Mouse (Mus musculus) cerebral cortex, adult 2 months (tissue): ENCODE data around the gene P4ha1.

Experiments
- WGBS: fragments of 180-500 bp; shearing (Covaris S2); methylation state at CpG from one replicate; pipeline ENCODE4 v1.1.7; 2018; 5-methylcytosine and 5-hydroxymethylcytosine counted together

The P4ha1 gene

DNA sequence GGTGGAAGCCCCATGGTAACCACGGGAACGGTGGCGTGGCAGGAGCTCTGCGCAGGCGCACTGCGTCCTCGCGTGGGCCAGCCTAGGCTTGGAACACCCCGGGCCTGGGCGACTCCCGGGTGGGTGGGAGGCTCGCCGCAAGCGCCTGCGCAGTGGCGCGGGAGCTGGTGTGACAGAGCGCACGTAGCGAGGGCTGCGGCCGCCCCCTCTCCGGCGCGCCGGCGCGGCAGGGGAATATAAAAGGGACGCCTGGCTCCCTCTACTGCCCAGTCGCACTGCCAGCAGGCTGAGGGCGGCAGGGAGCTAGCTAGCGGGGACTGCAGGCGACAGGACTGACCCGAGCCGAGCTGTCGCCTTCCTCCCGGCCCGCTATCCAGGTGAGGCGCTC lies at the start of gene P4ha1:
Gene P4ha1, plus strand, starts transcription at position 197 of the 388 bp plus-strand sequence.
- under 1% methylated on average over 39 of the region's 39 CpGs for WGBS

DNA sequence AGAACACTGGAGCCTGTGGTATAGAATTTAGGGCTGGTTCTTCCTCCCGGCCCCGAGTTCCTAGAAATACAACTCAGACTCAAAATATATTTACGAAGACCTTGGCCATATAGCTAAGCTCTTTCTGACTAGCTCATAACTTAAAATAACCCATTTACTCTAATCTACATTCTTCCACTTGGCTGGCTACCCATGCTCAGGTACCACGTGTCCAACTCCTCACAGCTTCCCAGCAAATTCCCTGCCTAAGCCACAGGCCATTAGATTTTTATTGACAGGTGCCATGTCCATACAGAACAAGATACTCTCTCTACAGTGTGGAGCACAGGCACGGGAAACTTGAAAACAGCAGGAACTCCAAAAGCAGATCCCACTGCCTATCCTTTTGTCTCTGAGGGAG lies 47.4 kb upstream of the P4ha1 start:
- 90% methylated on average over 5 of the region's 5 CpGs for WGBS

DNA sequence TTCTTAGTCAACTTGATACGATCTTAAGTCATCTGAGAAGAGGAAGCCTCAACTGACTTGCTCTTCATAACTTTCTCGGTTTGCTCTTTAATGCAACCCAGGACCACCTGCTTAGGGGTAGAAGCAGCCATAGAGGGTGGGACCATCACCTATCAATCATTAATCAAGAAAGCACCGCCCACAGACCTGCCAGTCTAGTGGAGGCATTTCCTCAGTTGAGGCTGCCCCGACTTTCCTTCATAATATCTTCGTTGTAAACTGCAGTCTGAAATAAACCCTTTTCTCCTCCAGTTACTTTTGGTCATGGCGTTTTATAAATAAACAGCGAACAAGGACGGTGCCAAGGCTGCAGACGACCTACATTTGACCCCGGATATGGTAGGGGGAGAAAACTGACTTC lies 46.0 kb upstream of the P4ha1 start:
- 56% methylated on average over 10 of the region's 10 CpGs for WGBS

DNA sequence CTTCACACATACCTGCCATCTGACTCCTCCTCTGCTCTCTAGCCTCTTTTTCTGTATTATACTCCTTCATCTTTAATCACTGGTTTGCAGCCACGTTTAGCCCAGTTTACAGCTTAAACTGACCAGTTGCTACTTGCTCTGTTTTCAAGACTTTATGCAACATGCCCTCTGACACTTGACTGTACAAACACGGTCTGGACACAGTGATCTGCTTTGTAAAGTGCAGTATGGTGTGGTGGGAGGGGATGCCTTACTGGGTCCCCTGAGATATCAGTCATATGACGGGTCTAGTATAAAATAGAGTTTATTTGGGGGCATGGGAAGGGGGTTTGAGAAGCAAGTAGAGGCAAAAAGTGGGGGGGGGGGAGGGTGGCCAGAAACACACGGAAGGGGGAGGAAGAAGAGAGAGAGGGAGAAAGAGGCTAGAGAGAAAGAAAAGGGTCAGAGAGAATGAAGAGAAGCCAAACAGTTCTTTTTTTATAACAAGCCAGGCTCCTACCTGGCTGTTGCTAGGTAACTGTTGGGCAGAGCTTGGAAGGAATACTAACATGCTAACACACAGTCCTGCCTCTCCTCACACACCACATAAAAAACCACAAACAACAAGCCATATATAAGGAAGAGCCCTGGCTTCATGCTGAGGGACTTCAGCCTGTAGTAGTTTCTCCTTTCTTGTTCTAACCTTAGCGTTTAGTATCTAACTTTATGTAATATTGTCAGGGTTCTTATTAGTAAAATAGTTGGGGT lies 45.2 kb upstream of the P4ha1 start:
- WGBS, result 61% methylated on average over 5 of the region's 5 CpGs

DNA sequence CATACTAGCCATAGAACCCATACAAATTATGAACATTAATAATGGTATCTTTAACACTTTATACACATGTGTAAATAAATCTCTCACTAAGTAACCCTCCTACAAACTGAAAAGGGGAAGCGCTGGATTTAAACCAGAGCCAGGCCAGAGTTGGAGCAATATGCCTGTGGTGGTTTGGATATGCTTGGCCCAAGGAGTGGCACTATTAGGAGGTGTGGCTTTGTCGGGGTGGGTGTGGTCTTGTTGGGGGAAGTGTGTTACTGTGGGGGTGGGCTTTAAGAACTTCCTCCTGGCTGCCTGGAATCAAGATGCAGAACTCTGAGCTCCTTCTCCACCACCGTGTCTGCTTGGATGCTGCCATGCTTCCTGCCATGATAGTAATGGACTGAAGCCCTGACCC lies 39.9 kb upstream of the P4ha1 start:
- 81% methylated on average over 3 of the region's 3 CpGs for WGBS

DNA sequence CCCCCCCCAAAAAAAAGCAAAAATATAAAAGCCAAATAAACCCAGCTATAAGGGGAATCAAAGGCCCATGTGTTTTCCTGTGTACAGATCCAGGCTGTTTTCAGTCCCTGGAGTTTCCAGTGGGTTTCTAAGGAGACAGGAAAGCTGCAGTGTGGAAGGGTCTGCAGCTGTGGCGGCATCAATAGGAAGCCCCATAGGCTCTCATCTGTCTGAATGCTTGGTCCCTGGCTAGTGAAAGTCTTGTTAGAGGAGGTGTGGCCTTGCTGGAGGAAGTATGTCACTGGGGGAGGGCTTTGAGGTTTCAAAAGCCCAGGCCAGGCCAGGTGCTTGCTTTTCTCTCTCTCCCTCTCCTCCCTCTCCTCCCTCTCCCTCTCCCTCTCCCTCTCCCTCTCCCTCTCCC lies 39.3 kb upstream of the P4ha1 start:
- WGBS, result 61% methylated on average over 1 of the region's 1 CpGs

DNA sequence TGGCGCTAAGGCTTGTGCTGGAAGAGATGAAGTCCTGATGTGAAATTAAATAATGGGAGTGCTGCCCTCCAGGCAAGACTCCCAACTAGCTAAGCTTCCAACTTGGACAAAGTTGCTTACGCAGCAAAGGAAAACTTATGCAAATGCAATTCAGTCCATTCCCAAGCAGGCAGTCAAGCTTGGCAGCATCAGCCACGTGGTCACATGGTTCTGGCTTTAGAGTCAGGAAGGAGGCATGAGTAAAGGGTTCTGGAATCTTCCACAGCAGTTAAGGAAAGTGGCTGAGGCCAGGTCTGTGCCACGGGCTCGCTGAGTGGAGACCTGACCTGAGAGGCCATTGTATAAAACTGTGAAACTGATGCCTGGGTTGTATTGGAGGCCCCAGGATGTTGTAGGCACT lies 37.6 kb upstream of the P4ha1 start:
- 41% methylated on average over 5 of the region's 5 CpGs for WGBS

DNA sequence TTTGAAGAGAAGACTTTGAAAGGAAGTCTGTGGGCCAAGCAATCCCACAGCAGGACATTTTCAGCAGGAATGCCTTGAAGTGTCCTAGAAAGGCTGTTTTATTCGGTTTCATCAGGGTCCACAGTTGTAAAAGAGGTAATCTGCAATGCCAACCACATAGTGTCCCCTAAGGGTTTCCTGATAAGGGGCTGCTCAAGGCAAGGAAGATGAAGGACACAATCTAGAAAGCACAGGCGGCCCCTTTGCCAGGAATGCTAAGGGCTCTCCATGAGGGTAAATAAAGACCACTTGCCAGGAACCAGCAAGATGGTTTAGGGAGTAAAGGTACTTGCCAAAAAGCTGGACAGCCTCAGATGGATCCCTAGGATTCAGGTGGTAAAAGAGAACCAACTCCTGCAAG lies 35.8 kb upstream of the P4ha1 start:
- 74% methylated on average over 2 of the region's 2 CpGs for whole genome bisulfite sequencing

DNA sequence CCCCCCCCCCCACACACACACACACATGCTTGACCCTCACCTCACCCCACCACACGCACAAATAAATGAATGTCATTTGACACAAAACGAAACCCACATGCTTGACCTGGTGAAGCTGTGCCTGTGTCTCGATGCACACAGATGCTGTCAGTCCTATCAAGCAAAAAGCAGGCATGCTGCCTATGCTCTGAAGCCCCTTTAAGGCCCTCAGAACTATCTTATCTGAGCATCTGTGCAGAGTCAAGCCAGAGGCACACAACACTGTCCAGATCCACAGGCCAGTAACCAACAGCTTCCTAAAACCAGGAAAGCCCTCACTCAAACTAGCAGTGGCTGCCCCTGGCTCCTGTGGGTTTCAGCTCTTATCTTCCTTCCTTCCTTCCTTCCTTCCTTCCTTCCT lies 35.4 kb upstream of the P4ha1 start:
- 93% methylated on average over 3 of the region's 3 CpGs for WGBS

DNA sequence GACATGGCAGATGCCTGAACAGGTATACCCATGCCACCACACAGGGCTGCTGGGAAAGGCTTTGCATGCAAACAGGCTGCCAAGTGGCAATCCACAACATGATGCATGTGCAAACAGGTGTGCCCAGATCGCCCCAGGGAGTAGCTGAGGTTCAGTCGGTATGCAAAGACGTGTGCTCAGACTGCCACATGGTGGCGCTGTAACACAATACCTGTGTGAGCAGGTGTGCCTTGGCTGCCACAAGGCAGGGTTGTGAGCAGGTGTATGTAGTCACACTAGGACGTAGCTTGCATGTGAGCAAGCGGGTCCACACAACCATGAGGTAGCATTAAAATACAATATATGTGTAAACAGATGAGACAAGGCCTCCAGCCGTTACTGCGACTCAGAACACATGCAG lies 34.0 kb upstream of the P4ha1 start:
- 58% methylated on average over 8 of the region's 8 CpGs for WGBS

DNA sequence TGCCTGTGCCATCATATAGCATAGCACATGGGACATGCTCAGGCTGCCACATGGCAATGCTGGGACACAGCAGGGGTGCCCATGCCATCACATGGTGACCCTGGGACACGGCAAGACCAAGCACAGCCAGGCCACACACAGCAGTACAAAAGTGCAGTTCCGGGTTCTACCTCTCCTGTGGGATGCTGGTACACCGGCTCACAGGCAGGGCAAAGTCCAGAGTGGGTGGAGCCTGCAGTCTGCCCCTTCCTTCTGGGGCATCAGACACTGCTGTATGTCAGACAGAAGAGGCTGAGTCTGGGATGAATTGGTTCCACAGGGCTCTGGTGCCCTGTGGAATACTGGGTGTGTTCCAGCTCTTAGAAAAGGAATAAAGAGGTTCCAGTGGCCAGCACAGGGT lies 31.6 kb upstream of the P4ha1 start:
- WGBS, result 53% methylated on average over 3 of the region's 3 CpGs

DNA sequence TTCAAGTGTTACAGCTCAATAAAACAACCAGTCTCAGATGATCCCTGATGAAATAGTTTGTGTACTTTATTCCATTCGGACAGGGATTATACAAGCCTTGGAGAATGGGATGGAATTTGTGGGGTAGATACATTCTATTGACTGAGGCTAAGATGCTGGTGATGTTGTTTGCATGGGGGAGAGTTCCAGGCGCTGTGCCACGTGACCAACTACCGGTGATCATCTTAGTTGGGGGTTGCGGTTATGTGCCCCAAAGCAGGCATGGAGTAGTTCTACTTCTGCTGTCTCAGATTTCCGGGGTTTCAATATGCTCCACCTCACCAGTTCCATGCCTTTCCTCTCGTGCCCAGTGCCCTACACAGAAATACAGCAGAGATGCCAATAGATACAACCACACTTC lies 31.0 kb upstream of the P4ha1 start:
- WGBS, result 76% methylated on average over 7 of the region's 7 CpGs

DNA sequence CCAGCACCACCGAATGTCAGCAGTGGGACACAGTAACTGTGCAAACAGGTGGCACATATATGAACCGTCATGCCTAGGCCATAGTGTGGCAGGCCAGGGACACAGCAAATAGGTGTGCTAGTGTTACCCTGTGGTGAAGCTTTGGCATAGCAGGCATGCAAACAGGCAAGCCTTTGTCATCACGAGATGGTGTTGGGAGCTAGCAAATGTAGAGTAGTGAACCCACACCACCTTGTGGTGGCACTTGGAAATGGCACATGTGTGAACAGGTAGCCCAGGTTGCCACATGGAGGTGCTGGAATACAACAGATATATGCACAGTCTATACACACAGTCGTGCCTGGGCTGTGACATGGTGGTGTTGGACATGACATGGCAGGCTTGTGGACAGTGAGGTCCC lies 30.5 kb upstream of the P4ha1 start:
- 20% methylated on average over 4 of the region's 4 CpGs for WGBS

DNA sequence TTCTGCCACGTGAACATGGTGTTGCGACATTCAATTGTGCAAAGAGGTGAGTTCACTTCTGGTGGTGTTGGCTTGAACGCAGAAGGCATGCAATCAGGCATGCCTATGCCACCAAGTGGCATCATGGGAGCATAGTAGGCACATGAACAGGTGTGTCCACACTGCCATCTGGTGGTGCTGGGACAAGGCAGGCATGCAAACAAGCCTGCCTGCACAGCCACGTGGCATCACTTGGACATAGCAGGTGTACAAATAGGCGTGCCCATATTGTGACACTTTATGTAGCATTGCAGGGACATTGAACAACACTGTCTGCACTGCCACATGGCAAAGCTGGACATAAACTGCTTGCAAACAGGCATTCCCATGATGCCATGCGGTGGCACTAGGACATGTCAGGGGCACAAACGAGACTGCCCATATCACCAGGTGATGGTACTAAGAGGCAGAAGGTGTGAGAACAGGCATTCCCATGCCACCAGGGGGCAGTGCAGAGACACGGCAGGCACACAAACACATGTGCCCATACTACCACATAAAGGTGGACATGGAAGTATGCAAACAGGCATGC lies 27.8 kb upstream of the P4ha1 start:
- WGBS, result 43% methylated on average over 8 of the region's 8 CpGs

DNA sequence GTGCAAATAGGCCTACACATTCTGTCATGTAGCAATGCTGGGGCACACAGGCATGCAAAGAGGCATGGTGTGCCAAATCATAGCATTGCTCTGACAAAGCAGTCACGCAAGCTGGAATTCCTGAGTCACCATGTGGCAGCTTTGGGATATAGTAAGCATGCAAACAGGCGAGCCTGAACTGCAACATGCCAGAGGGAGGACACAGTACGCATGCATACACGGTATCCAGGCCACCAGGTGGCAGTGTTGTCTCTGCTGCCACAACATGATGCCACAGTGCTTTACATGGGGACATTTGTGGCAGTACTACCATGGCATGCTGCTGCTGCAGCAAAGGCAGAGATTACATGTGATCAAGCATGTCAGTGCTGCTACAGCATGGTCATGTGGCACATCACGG lies 26.8 kb upstream of the P4ha1 start:
- WGBS, result 24% methylated on average over 5 of the region's 5 CpGs

DNA sequence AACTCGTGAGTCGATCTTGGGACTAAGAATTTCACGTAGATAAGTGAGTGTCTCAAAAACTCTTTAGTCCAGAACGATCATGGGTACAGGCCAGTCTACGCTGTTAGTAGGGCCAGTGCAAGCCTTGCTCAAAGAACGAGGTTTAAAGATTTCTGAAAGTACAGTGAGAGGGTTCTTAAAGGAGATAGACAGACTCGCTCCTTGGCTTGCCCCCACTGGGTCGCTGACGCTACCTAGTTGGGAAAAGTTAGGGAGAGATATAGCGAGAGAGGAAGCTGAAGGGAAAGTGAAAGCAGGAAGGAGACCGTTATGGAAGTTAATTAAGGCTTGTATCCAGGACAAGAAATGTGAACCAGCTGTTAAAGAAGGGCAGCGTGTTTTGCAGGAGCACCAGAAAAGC lies 20.4 kb upstream of the P4ha1 start:
- 92% methylated on average over 12 of the region's 12 CpGs for WGBS

DNA sequence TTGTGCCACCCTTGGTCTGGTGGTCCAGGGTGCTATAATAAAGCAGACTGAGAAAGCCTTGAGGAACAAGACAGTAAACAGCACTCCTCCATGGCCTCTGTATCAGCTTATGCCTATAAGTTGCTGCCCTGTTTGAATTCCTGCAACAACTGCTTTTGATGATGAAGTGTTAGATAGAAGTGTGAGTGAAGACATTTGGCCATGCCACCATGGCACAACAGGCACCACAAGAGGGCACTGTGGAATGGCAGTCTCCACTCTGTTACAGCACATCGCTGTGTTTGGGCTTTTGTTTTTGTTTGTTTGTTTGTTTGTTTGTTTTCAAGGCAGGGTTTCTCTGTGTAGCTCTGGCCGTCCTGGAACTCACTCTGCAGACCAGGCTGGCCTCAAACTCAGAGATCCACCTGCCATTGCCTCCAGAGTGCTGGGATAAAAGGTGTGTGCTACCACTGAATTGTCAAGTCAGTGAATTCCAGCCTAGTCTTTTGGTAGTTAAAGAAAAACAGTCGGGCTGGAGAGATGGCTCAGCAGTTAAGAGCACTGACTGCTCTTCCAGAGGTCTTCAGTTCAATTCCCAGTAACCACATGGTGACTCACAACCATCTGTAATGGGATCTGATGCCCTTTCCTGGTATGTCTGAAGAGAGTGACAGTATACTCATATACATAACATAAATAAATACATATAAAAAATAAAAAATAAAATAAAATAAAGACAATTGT lies 13.9 kb upstream of the P4ha1 start:
- WGBS, result 19% methylated on average over 3 of the region's 3 CpGs

DNA sequence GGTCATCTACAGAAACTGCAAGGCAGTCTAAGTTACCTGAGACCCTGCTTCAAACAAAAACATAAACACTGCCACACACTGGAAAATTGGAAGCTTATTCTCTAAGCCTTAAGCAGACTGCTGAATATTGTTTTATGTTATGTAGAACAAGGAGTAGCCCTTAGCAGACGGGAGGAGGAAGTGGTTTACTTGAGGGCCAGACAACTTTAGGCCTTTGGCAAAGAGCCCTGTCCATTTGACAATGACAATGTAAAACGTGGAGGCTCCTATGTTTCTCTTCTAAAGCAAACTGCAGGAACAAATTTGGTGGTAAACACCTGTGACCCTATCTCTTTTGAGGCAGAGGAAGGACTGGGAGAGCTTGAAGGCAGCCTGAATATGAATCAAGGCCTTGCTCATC lies 13.0 kb upstream of the P4ha1 start:
- 58% methylated on average over 2 of the region's 2 CpGs for WGBS

DNA sequence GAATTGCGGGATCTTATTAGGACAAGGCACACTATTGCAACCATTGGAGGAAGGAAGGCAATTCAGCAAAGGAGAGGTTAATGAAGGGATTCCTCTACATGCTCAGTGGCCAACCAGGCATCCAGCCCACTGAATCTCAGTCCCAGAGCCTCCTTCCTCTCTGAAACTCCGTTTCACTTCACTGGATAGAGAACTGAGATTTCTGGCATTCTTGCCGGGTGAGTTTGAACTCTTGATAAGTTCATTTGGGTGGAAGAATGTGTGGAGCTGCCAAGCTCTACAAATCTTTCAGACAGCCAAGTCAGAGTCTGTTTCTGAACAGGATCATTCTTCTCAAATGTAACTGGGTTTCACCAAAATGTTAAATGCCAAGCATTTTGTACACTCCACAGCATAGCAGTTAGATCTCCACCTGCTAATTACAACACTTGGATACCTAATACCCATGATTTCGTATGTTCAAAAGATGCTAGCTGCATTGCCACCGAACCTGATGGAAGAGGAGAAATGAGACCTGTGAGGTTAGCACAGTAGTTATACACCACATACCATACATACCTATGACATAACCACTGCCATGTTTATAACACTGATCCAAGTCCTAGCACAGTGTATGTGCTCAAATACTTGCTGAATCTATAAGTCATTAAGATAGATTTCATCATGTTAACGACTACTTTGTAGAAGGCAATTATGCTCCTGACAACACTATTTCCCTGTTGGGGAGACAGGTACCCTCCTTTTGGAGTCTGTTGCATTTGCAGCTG lies 12.2 kb upstream of the P4ha1 start:
- WGBS, result 67% methylated on average over 6 of the region's 6 CpGs

DNA sequence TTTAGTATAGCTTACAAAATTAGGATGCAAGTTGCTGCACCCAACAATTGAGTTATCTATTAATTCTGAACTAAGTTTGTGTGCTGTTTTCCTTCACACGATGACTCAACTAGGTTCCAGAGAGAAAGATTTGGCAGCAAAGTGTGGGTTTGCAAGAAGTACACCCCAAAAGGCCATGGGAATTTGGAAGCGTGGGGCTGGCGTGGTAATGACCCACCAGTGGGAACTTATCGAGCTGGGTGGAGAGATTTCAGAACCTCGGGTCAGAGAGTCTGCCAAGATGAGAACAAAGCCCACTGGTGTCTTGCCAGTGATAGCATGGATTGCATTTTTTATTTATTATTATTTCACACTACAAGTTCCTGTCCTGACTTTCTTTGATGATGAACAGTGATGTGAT lies 11.2 kb upstream of the P4ha1 start:
- 69% methylated on average over 5 of the region's 5 CpGs for WGBS

DNA sequence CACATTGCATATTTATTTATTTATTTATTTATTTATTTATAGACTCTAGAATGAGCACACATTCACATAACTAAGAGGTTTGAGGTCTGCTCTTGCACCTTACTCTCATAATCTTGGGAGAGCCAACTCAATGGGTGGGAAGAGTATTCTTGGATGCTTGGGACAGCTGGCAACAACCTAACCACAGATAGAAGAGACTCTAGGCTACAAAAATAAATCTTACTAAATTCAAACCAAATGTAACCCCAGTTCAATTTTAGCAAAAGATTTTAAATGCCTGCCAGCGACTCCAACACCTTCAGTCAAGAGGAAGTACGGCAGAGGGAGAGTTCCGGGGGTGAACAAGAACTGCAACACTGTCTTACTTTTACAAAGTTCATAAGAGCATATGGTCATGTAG lies 2.0 kb upstream of the P4ha1 start:
- whole genome bisulfite sequencing, result 42% methylated on average over 3 of the region's 3 CpGs

DNA sequence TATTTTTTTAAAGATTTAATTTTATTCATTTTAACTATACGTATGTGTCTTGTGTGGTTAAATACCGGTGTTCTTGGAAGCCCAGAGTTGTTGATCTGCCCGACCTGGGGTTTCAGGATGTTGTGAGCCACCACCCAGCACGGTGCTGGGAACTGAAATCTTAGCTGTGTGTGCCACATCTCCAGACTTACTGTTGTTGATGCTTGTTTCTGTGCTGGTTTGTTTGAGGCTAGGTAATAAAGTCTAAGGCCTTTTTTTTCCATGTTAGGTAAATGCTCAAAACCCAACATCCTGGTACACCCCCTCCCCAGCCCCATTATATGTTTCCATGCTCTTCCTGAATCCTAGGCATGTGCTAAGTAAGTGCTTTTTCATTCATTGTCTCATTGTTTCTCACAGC lies 825 bp upstream of the P4ha1 start:
- WGBS, result 33% methylated on average over 4 of the region's 4 CpGs
